Comparison of ENCODE assay signal across 18 mouse cellular contexts in the genomic region with DNA sequence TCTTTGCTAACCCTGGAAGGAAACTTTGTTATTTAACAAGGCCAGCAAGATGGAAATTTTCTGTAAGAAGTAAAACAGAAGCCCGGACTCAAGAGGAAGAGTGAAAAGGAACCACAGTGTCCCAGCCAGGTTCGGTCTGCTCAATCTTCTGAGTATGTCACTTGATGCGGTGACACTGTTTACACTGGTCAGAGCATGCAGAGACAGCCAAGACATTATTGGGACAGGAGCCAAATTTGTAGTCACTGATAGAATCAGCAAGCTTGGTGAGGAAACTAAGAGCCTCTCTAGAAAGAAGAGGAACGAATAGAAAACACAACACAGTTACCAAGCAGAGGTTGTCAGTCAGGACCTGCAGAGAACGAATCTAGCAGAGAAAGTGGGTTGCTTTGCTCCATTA.
DNase-seq lines count a peak whose midpoint lies in the region; ATAC-seq and TF ChIP-seq lines count a peak whose summit lies in the region.
"Had no signal": no experiment of that assay in that cellular context is flagged by ENCODE, and none has a peak within 500 bp of the region (broad histone marks: within the 10 kb centered on the region; RNA-seq: fewer than 3 reads in every experiment).

No protein-coding gene starts in this region.

- no peaks in the 10 kb centered on the region for H3K79me2 ChIP-seq in MEL (ENCODE audit: control insufficient read depth, insufficient read depth, low read length, poor library complexity)

- ATAC-seq in intestine, embryonic 14.5 days (replicated peaks; ENCODE audit: low FRiP score, low TSS enrichment, low read depth), result no peak
- ATAC-seq in intestine, postnatal 0 days, result no peak
- ATAC-seq in liver, postnatal 0 days, result no peak
- ATAC-seq: activated CD4-positive, CD25-positive, alpha-beta regulatory T cell, adult 4 months; forebrain, postnatal 0 days; midbrain, embryonic 16.5 days had no signal

- no peak overlapping the region for H3K9ac ChIP-seq in intestine, embryonic 14.5 days (ENCODE audit: low read length)
- H3K9ac ChIP-seq in intestine, postnatal 0 days (ENCODE audit: low read depth, low read length), result no peak overlapping the region
- no peak overlapping the region for H3K9ac ChIP-seq in MEL (ENCODE audit: control insufficient read depth, low read depth, low read length, poor library complexity, severe bottlenecking)
- no peak overlapping the region for H3K9ac ChIP-seq in liver, postnatal 0 days (replicated peaks)
- H3K9ac ChIP-seq: embryonic facial prominence, embryonic 15.5 days; forebrain, postnatal 0 days; heart, embryonic 15.5 days; hindbrain, embryonic 14.5 days had no signal

- no peak overlapping the region for H3K4me3 ChIP-seq in intestine, embryonic 14.5 days (ENCODE audit: low read depth, low read length)
- no peak overlapping the region for H3K4me3 ChIP-seq in intestine, postnatal 0 days (ENCODE audit: low read depth, low read length)
- H3K4me3 ChIP-seq in MEL (ENCODE audit: control insufficient read depth in 1 of 2, insufficient read depth in 1 of 2, low read depth in 2 of 2, low read length in 2 of 2), result no peak overlapping the region
- H3K4me3 ChIP-seq in liver, postnatal 0 days (ENCODE audit: low read depth, low read length), result no peak overlapping the region
- H3K4me3 ChIP-seq: embryonic facial prominence, embryonic 15.5 days; heart, embryonic 15.5 days; limb, embryonic 10.5 days had no signal

- H3K4me1 ChIP-seq in intestine, embryonic 14.5 days (replicated peaks; ENCODE audit: control insufficient read depth, insufficient read depth, low read length), result no peaks in the 10 kb centered on the region
- no peaks in the 10 kb centered on the region for H3K4me1 ChIP-seq in intestine, postnatal 0 days (replicated peaks; ENCODE audit: control insufficient read depth, insufficient read depth, low read length)
- peaks cover 4% of the 10 kb centered on the region in 2 experiments; a peak in 2 of 4 replicates for H3K4me1 ChIP-seq in MEL (ENCODE audit: control insufficient read depth in 1 of 2, insufficient read depth in 2 of 2, low read length in 2 of 2)
- H3K4me1 ChIP-seq in liver, postnatal 0 days (ENCODE audit: insufficient read depth), result no peaks in the 10 kb centered on the region
- H3K4me1 ChIP-seq: embryonic facial prominence, embryonic 15.5 days; heart, embryonic 15.5 days; limb, embryonic 10.5 days had no signal

- H3K27ac ChIP-seq in intestine, embryonic 14.5 days (ENCODE audit: low read depth), result no peak overlapping the region
- H3K27ac ChIP-seq in intestine, postnatal 0 days (ENCODE audit: low read depth, low read length), result no peak overlapping the region
- H3K27ac ChIP-seq in MEL (ENCODE audit: control insufficient read depth, low read depth, low read length), result no peak overlapping the region
- no peak overlapping the region for H3K27ac ChIP-seq in liver, postnatal 0 days (ENCODE audit: low read depth)
- H3K27ac ChIP-seq: embryonic facial prominence, embryonic 15.5 days; heart, embryonic 15.5 days; hindbrain, embryonic 14.5 days; limb, embryonic 10.5 days had no signal

- TF ChIP-seq EP300 in MEL (IDR thresholded peaks at IDR 0.05; ENCODE audit: low read depth in 1 of 2, low read length in 2 of 2), result no peak
- TF ChIP-seq EP300 in liver, postnatal 0 days (IDR thresholded peaks at IDR 0.05; ENCODE audit: low read depth), result no peak

- H3K4me2 ChIP-seq in intestine, embryonic 14.5 days (ENCODE audit: low read length), result no peak overlapping the region
- no peak overlapping the region for H3K4me2 ChIP-seq in intestine, postnatal 0 days (replicated peaks; ENCODE audit: low read depth)
- H3K4me2 ChIP-seq in liver, postnatal 0 days (ENCODE audit: low read depth, low read length), result no peak overlapping the region
- H3K4me2 ChIP-seq: embryonic facial prominence, embryonic 15.5 days; heart, embryonic 15.5 days; hindbrain, embryonic 14.5 days had no signal

- TF ChIP-seq RAD21 in MEL (IDR thresholded peaks at IDR 0.05; ENCODE audit: low read depth, low read length), result no peak

- no peaks in the 10 kb centered on the region for H3K27me3 ChIP-seq in intestine, embryonic 14.5 days (replicated peaks; ENCODE audit: control insufficient read depth, insufficient read depth, low read length)
- H3K27me3 ChIP-seq in intestine, postnatal 0 days (replicated peaks; ENCODE audit: control insufficient read depth, insufficient read depth, low read length), result no peaks in the 10 kb centered on the region
- no peaks in the 10 kb centered on the region for H3K27me3 ChIP-seq in MEL (ENCODE audit: control insufficient read depth in 1 of 2, insufficient read depth in 2 of 2, low read length in 2 of 2)
- no peaks in the 10 kb centered on the region for H3K27me3 ChIP-seq in liver, postnatal 0 days (ENCODE audit: insufficient read depth, low read length)
- H3K27me3 ChIP-seq: embryonic facial prominence, embryonic 15.5 days; heart, embryonic 15.5 days had no signal

- peak; percentile 55 for DNase-seq in cerebellum, adult 9-10 months
- no peak for DNase-seq in cerebellum, adult 11-12 months
- peak; percentile 39 for DNase-seq in intestine, embryonic 14.5 days (ENCODE audit: low spot score)
- peak; percentile 66 for DNase-seq in MEL (ENCODE audit: low read depth, low spot score)
- peak; percentile 14 for DNase-seq in lung, postnatal 14 days
- no peak for DNase-seq in c-Kit-positive CD71-positive TER-119-positive erythroid progenitor cells, embryonic 14.5 days (ENCODE audit: low spot score)
- DNase-seq in liver, postnatal 0 days, result no peak
- DNase-seq: forebrain, postnatal 0 days; kidney, postnatal 10 days; right cerebral cortex, postnatal 14 days; thymus, postnatal 36 days had no signal

- no peak for TF ChIP-seq POLR2A in MEL (IDR thresholded peaks at IDR 0.05; ENCODE audit: control insufficient read depth in 1 of 2, insufficient read depth in 1 of 2, low read depth in 1 of 2, low read length in 2 of 2, poor library complexity in 1 of 2)

- 68% methylated on average over 5 of the region's 5 CpGs for WGBS in intestine, embryonic 14.5 days
- WGBS in intestine, postnatal 0 days, result 56% methylated on average over 5 of the region's 5 CpGs
- WGBS in liver, postnatal 0 days (ENCODE audit: insufficient replicate concordance), result 47% methylated on average over 5 of the region's 5 CpGs

- no peaks in the 10 kb centered on the region for H3K9me3 ChIP-seq in intestine, embryonic 14.5 days (ENCODE audit: control insufficient read depth, low read length)
- no peaks in the 10 kb centered on the region for H3K9me3 ChIP-seq in intestine, postnatal 0 days (ENCODE audit: control insufficient read depth)
- H3K9me3 ChIP-seq in MEL (replicated peaks; ENCODE audit: insufficient read depth, low read length), result no peaks in the 10 kb centered on the region
- H3K9me3 ChIP-seq in liver, postnatal 0 days (ENCODE audit: low read length), result no peaks in the 10 kb centered on the region
- H3K9me3 ChIP-seq: embryonic facial prominence, embryonic 15.5 days; heart, embryonic 15.5 days; limb, embryonic 10.5 days had no signal

- TF ChIP-seq CTCF in intestine, postnatal 0 days (IDR thresholded peaks at IDR 0.05; ENCODE audit: low read depth), result no peak
- TF ChIP-seq CTCF in MEL (IDR thresholded peaks at IDR 0.05 in 2 of 3, conservative IDR thresholded peaks at IDR 0.05 in 1 of 3; ENCODE audit: control insufficient read depth in 1 of 3, insufficient read depth in 1 of 3, low read depth in 2 of 3, low read length in 3 of 3, poor library complexity in 1 of 3, severe bottlenecking in 1 of 3), result no peak
- TF ChIP-seq CTCF in liver, postnatal 0 days (IDR thresholded peaks at IDR 0.05; ENCODE audit: low read depth), result no peak

- no peaks in the 10 kb centered on the region for H3K36me3 ChIP-seq in intestine, embryonic 14.5 days (ENCODE audit: control insufficient read depth, insufficient read depth, low read length)
- H3K36me3 ChIP-seq in intestine, postnatal 0 days (ENCODE audit: control insufficient read depth, insufficient read depth), result no peaks in the 10 kb centered on the region
- 0 out of 4 replicates have a peak, but pooled peaks cover 0 to 3% of the 10 kb centered on the region in 2 experiments for H3K36me3 ChIP-seq in MEL (ENCODE audit: control insufficient read depth in 1 of 2, insufficient read depth in 2 of 2, low read length in 2 of 2)
- H3K36me3 ChIP-seq in liver, postnatal 0 days (replicated peaks; ENCODE audit: insufficient read depth, low read length), result no peaks in the 10 kb centered on the region
- H3K36me3 ChIP-seq: embryonic facial prominence, embryonic 15.5 days; heart, embryonic 15.5 days; limb, embryonic 10.5 days had no signal

TF ChIP-seq in MEL, 35 proteins besides CTCF, POLR2A, EP300 and RAD21:
- TF ChIP-seq CHD1 (IDR thresholded peaks at IDR 0.05; ENCODE audit: low read depth, low read length), result no peak
- peak; percentile 9; the same call in 1 of the 2 replicates for TF ChIP-seq GATA1 (IDR thresholded peaks at IDR 0.05; ENCODE audit: low read depth, low read length)
- no peak for TF ChIP-seq SIN3A (IDR thresholded peaks at IDR 0.05; ENCODE audit: low read length)
- no peak for TF ChIP-seq TAL1 (IDR thresholded peaks at IDR 0.05; ENCODE audit: low read length)
- no peak for TF ChIP-seq ZNF384 (IDR thresholded peaks at IDR 0.05; ENCODE audit: low read depth, low read length)
- TF ChIP-seq MXI1 (IDR thresholded peaks at IDR 0.05; ENCODE audit: low read depth, low read length), result no peak
- no peak for TF ChIP-seq JUND (IDR thresholded peaks at IDR 0.05; ENCODE audit: low read depth, low read length)
- TF ChIP-seq HCFC1 (IDR thresholded peaks at IDR 0.05; ENCODE audit: low read depth, low read length), result no peak

Comparison
In these comparisons a context has a peak if more than half of its experiments do, and no peak if none do; other contexts are left out.
1. DNase-seq: peak in cerebellum, adult 9-10 months (single experiment), intestine, embryonic 14.5 days (single experiment), MEL (single experiment) and lung, postnatal 14 days (single experiment); none in cerebellum, adult 11-12 months (single experiment), c-Kit-positive CD71-positive TER-119-positive erythroid progenitor cells, embryonic 14.5 days (single experiment) and liver, postnatal 0 days (single experiment).